Mouse (Mus musculus) liver, embryonic 14.5 days (tissue): ENCODE measurements around the gene Angptl4. TPM values are rescaled to one million over a fixed set of nuclear protein-coding genes. Genes with fewer than 3 reads are reported as not detected.
A peak's percentile ranks its signal among the peaks of the same experiment; 100 is the strongest.

Experiments used
- ATAC-seq: fragments of 200-750 bp; cut with Nextera tagmentation; 2 replicates; pipeline ENCODE4 v1.8.0; 2017; ENCODE audit warnings: moderate number of reproducible peaks, mild to moderate bottlenecking, moderate library complexity; ENCODE audit not compliant: insufficient read depth
- DNase-seq, 3 experiments: peaks; one replicate each; pipeline ENCODE4 v3.0.0-alpha.2; 2012 to 2013; ENCODE audit warnings: low read depth in 3 of 3, low spot score in 3 of 3
- H3K27ac ChIP-seq: fragments of 300-500 bp; sonication (generic); 2 replicates; pipeline ENCODE4 v1.5.1; 2014; ENCODE audit warnings: moderate library complexity, mild to moderate bottlenecking, control low read depth, inconsistent platforms
- H3K27me3 ChIP-seq: fragments of 300-500 bp; sonication (generic); 2 replicates; pipeline ENCODE4 v1.6.1; 2014; ENCODE audit warnings: mild to moderate bottlenecking, low read length, moderate library complexity; ENCODE audit not compliant: control insufficient read depth, insufficient read depth
- H3K36me3 ChIP-seq: fragments of 300-500 bp; sonication (generic); replicated peaks from 2 replicates; pipeline ENCODE4 v1.6.1; 2014; ENCODE audit warnings: low read depth; ENCODE audit not compliant: control insufficient read depth, insufficient read depth
- H3K4me1 ChIP-seq, 2 experiments: fragments of 200-500 bp in 1 of 2; fragments of 300-500 bp in 1 of 2; sonication (generic) in 1 of 2; replicated peaks; 2 replicates each; pipeline ENCODE4 v1.6.1; 2012 to 2014; ENCODE audit warnings: antibody characterized with exemption in 1 of 2, inconsistent platforms in 1 of 2, low read length in 1 of 2; ENCODE audit not compliant: control insufficient read depth in 2 of 2, insufficient read depth in 2 of 2
- H3K4me2 ChIP-seq: fragments of 300-500 bp; sonication (generic); 2 replicates; pipeline ENCODE4 v1.6.1; 2014; ENCODE audit warnings: low read depth, mild to moderate bottlenecking, control low read depth, moderate library complexity
- H3K4me3 ChIP-seq, 2 experiments: fragments of 200-500 bp in 1 of 2; fragments of 300-500 bp in 1 of 2; sonication (generic) in 1 of 2; 2 replicates each; pipeline ENCODE4 v1.5.1; 2012 to 2014; ENCODE audit warnings: low read depth in 2 of 2, low read length in 2 of 2, mild to moderate bottlenecking in 2 of 2, control low read depth in 1 of 2, inconsistent platforms in 1 of 2, moderate library complexity in 1 of 2; ENCODE audit not compliant: insufficient read depth in 1 of 2
- H3K9ac ChIP-seq: fragments of 300-500 bp; sonication (generic); replicated peaks from 2 replicates; pipeline ENCODE4 v1.6.1; 2014; ENCODE audit warnings: mild to moderate bottlenecking, control low read depth, moderate library complexity
- H3K9me3 ChIP-seq: fragments of 300-500 bp; sonication (generic); 2 replicates; pipeline ENCODE4 v1.6.1; 2016; ENCODE audit warnings: low read length, mixed read lengths; ENCODE audit not compliant: control insufficient read depth
- CTCF ChIP-seq: IDR thresholded peaks from 2 replicates; pipeline ENCODE4 v1.5.1; 2016; ENCODE audit warnings: antibody characterized with exemption, low read depth, control low read depth
- EP300 ChIP-seq: IDR thresholded peaks from 2 replicates; pipeline ENCODE4 v1.6.1; 2016; ENCODE audit warnings: antibody characterized with exemption, low read depth
- WGBS: fragments of 180-500 bp; shearing (Covaris S2); extraction: QIAGEN DNeasy Blood & Tissue Kit; methylation state at CpG from one replicate; pipeline ENCODE4 v1.1.7; 2014; ENCODE audit not compliant: insufficient replicate concordance; 5-methylcytosine and 5-hydroxymethylcytosine counted together
- polyA plus RNA-seq, 2 experiments: library from polyadenylated mRNA; depleted of rRNA in 1 of 2; stranded (reverse) in 1 of 2; unstranded in 1 of 2; fragments of >200 nt; fragmentation: Nextera tagmentation in 1 of 2; extraction: Ambion mirVana in 1 of 2; gene quantifications; 2 replicates each; pipeline versions ENCODE4 v1.2.1 to v1.2.3; 2012 to 2014

Angptl4 gene
- polyA plus RNA-seq, 2 experiments: 6.3 to 12.8 TPM

DNA sequence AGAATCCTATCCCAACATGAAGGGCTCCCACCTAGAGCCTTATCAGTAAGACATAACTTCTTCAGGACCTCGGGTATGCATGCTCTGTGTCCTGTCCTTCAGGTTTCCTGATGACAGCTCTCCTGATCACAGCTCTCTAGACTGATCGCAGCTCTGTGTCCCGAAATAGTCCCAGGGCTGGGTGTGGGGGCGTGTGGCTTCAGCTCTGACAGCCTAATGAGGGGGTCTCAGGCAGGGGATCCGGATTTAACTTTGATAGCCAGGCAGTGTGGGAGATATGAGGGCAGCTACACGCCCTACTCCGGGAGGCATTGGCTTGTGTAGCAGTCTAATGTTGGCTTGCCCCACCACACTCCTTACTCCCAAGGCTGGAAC lies 29.5 kb upstream of the Angptl4 start:
- WGBS: 5% methylated on average over 7 of the region's 7 CpGs
- Histone ChIP-seq H3K27ac (no peak overlapping the region), H3K36me3 (no peaks in the 10 kb centered on the region), H3K4me3 (peak overlapping the region; percentile 58 to 81; a peak in 3 of 4 replicates), H3K4me2 (peak overlapping the region; percentile 87), H3K27me3 (peaks cover 3% of the 10 kb centered on the region; the same call in 1 of the 2 replicates), H3K9ac (no peak overlapping the region), H3K4me1 (peaks cover 0 to 12% of the 10 kb centered on the region in 2 experiments; a peak in 3 of 4 replicates), H3K9me3 (no peaks in the 10 kb centered on the region)
- DNase-seq (no peak), ATAC-seq (no peak)
- TF ChIP-seq CTCF (no peak), EP300 (no peak)

DNA sequence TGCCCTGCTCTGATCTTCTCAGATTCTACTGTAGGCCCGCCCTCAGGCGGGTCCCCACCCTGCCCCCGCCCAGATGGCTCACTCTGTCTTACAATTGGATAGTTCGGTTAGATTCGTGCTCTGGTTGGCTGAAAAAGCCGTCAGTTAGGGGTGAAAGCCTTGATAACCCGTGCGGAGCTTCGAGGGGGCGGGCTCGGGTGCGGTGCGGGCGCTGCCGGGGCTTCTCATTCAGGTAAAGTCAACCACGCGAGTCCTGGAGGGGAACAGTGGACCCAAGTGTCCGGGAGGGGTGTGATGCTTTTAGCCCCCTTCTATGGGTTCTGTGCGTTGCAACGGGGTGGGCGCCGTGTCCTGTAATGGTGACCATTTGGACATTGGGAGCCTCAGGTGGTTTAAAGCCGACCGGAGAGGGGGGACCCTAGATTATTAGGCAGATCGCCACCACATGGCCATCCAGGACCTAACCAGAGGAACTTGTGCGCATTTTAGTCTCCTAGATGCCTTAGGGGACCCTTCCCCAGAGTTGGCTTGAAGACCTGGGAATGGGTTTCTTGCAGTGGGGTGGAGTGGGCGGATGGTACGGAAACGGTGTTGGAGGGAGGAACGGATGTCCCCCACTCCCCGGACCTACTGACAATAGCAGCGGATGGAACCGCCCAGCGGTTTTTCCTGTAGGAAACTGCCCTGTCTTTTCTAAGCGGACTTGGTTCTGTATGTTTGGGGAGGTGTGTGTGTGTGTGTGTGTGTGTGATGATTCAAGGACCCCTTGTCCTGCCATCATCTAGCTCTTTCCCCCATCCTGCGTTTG lies 28.9 kb upstream of the Angptl4 start, which contains the start of gene Kank3:
Gene Kank3, plus strand, starts transcription at position 186 of the 808 bp plus-strand sequence.
- peak within 1 kb of the TSS; percentile 58 to 81 for H3K4me3 ChIP-seq
- H3K9ac ChIP-seq: peak within 1 kb of the TSS; percentile 50
- under 1% methylated on average over 36 of the region's 36 CpGs for WGBS
- H3K27ac ChIP-seq: no peak within 1 kb of the TSS
- no peaks in the 10 kb centered on the region for H3K36me3 ChIP-seq
- H3K4me1 ChIP-seq: peaks cover 0 to 12% of the 10 kb centered on the region in 2 experiments; a peak in 3 of 4 replicates
- H3K4me2 ChIP-seq: peak within 1 kb of the TSS; percentile 87
- ATAC-seq (peak; percentile 97), DNase-seq (peak; percentile 86 to 93 (median 91))
- TF ChIP-seq EP300: peak; percentile 42
- no peak for TF ChIP-seq CTCF
- no peaks in the 10 kb centered on the region for H3K9me3 ChIP-seq
- H3K27me3 ChIP-seq: peaks cover 3% of the 10 kb centered on the region; the same call in 1 of the 2 replicates

DNA sequence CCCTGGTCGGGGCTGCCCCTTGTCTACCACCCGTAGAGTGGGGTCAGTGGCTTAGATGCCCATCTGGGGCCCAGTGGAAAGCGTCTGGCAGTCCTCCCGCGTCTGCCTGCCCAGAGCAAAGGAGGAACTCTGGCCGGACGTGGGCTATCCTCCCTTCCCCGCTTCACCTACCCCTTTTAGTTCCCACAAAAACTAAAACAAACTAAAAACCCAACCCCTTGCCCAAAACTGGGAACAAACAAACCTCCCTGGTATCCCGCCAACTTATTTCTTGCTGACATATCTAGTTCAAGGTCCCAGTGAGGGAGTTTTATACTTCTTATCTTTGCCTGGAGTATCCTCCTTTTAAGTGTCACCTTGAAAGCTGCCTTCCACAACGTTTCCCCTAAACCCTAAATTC lies 26.6 kb upstream of the Angptl4 start:
- Histone ChIP-seq H3K9ac (no peak overlapping the region), H3K27me3 (peaks cover 3% of the 10 kb centered on the region; the same call in 1 of the 2 replicates), H3K4me2 (no peak overlapping the region), H3K27ac (no peak overlapping the region), H3K4me1 (peaks cover 0 to 16% of the 10 kb centered on the region in 2 experiments; a peak in 3 of 4 replicates), H3K9me3 (no peaks in the 10 kb centered on the region), H3K4me3 (no peak overlapping the region), H3K36me3 (no peaks in the 10 kb centered on the region)
- WGBS: 10% methylated on average over 10 of the region's 10 CpGs
- TF ChIP-seq EP300 (no peak), CTCF (no peak)
- DNase-seq (no peak), ATAC-seq (no peak)

DNA sequence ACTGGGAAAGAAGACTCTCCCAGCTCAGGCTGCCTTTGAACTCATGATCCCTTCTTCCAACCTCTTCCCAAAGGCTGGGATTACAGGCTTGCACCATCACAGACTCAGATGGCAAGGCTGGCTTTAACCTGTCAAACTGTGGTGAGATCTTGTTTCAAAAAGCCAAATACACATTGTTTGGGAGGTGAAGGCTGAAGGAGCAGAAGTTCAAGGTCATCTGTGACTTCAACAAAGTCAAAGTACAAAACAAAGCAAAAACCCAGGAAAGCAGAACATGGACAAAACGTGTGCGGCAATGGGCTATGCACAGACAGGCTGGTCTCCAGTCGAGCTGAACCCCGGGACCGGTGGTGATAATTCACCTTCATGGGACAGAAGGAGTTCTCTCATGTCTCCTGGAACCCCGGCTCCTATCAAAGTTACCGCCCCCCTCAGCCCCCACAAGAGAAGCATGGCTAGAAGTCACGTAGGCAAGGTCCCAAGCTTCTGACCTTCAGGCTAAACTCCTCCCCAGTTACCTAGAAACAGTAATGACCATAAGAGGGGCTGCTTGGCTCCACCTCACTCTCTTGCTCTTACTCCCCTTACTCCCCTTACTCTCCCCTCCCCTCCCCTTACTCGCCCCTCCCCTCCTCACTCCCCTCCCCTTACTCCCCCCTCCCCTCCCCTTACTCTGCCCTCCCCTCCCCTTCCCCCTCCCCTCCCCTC lies 25.7 kb upstream of the Angptl4 start:
- DNase-seq: no peak
- TF ChIP-seq CTCF: no peak
- TF ChIP-seq EP300: no peak

DNA sequence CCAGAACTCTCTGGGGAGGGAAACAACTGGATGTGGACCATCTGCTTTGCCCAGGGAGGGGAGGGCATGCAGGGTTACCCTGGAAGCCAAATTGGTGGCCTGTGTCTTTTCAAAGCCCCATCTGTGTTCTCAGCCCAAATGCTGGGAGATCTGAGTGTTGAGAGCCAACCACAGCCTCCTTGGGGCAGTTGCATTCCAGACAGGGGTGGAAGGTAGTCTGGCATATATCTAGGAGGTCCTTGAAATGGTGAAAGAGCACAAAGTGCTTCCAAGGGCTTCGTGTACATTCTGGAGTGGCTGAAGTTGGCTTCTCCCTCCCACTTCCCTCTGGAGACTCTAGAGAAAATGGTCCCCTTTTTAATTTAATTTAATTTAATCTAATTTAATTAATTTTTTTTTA lies 23.1 kb upstream of the Angptl4 start:
- Histone ChIP-seq H3K4me3 (no peak overlapping the region), H3K27ac (no peak overlapping the region), H3K9me3 (no peaks in the 10 kb centered on the region), H3K27me3 (no peaks in the 10 kb centered on the region), H3K9ac (no peak overlapping the region), H3K36me3 (no peaks in the 10 kb centered on the region), H3K4me2 (no peak overlapping the region), H3K4me1 (peaks cover 0 to 4% of the 10 kb centered on the region in 2 experiments; a peak in 1 of 4 replicates)
- no peak for ATAC-seq
- no peak for DNase-seq
- no peak for TF ChIP-seq EP300
- no peak for TF ChIP-seq CTCF
- WGBS: 36% methylated on average over 1 of the region's 1 CpGs

More for the DNA sequence above, 25.7 kb upstream of the Angptl4 start:
- Histone ChIP-seq H3K36me3 (no peaks in the 10 kb centered on the region), H3K27me3 (peaks cover 3% of the 10 kb centered on the region; the same call in 1 of the 2 replicates), H3K9me3 (no peaks in the 10 kb centered on the region), H3K27ac (no peak overlapping the region), H3K4me2 (no peak overlapping the region), H3K9ac (no peak overlapping the region), H3K4me3 (no peak overlapping the region), H3K4me1 (peaks cover 0 to 15% of the 10 kb centered on the region in 2 experiments; a peak in 3 of 4 replicates)
- WGBS: 53% methylated on average over 8 of the region's 9 CpGs
- no peak for ATAC-seq
